Mouse (Mus musculus): ENCODE data around the gene Galnt2. TPM values are rescaled to one million over a fixed set of nuclear protein-coding genes. Genes with fewer than 3 reads are reported as not detected.

The Galnt2 gene
- polyA plus RNA-seq, 1 experiment = 11.5 TPM

DNA sequence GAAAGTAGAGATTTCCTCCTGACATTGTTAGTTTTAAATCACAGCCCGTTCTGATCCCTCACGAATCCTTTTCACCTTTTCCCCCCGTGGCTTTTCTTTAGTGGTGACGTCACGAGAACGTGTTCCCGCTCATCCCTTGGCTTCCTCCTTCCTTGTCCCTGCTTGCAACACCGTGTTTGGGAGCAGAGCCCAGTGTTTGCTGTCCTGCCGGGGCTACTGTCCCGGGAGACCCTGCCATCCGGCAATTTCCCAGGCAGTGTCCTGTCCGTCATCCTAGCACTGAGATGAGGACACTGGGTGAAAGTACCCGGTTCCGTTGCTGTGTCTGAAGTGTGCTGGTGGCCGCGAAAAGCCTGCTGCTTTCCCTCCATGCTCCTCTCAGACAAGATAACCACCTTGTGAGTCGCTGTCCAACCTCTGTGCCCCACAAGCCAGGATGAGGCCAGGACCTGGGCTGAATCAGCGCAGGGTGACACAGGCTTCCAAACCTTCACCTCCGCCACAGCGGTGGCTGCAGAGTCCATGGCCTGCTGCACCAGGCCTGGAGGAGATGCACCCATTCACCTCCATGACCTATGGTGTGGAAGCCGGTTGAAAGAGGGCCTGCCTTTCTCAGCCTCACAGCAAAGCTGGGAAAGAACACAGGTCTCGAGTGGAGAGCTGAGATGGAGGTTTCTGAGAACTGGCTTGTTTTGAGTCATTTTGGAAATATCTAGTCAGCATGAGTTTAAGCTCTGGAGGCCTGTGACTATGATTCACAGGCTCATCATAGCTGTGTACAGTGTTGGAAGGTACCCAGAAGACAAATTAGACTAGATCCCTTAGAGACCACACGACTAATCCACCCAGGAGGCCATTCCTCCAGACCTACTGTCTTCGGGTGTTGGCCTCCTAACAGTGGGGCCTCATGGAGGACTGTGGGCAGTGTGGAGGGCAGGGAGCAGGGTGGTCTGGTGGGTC lies 47.0 kb downstream of the Galnt2 start:
- H3K4me1 ChIP-seq (ENCODE audit: control insufficient read depth, insufficient read depth, low read length) = peaks cover 7% of the 10 kb centered on the region

DNA sequence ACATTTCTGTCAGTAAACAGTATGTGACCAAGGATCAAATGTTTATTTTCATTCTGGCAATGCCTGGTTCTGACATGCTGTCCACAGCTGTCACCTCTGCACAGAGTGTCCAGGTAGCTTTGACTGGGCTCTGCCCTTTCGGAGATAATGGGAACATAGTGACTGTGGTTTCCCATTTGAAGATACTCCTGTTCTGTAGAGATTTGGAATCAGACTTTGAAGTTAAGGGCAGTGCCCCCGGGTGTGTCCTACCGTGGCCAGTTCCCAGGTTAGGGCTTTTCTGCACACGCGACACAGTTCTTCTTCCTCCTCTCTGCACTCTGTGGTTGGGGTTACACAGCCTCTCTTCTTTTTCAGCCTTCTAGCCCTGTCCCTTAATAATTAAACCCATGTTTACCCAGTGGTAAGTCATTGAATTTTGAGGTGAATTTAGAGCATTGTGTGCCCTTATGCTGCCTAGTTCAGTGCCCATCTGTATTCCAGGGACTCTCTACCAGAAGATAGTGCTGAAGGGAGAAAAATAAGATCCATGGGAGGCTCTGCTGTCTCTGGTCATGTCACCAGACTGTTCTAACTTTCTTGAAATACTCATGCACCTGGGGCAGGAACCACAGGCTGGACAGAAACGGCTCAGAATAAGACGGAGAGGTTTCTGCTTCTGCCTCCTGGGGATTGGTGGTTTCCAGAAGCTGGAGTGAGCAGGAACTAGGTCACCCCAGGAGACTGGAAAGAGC lies 47.9 kb downstream of the Galnt2 start:
- no peaks in the 10 kb centered on the region for H3K27me3 ChIP-seq (ENCODE audit: control insufficient read depth, insufficient read depth, low read length, poor library complexity, severe bottlenecking)
- no peaks in the 10 kb centered on the region for H3K36me3 ChIP-seq (ENCODE audit: control insufficient read depth, insufficient read depth, low read length, poor library complexity, severe bottlenecking)
- TF ChIP-seq POLR2A (IDR thresholded peaks at IDR 0.05; ENCODE audit: insufficient read depth, low read length) (no peak), CTCF (IDR thresholded peaks at IDR 0.05; ENCODE audit: low read depth, low read length) (no peak), EP300 (IDR thresholded peaks at IDR 0.05; ENCODE audit: insufficient read depth, low read depth, low read length) (no peak)
- H3K27ac ChIP-seq (ENCODE audit: insufficient read depth, low read length) = no peak overlapping the region
- peaks cover 9% of the 10 kb centered on the region for H3K4me1 ChIP-seq (ENCODE audit: control insufficient read depth, insufficient read depth, low read length)
- no peak overlapping the region for H3K9ac ChIP-seq (ENCODE audit: low read depth, poor library complexity, severe bottlenecking)
- H3K4me3 ChIP-seq (ENCODE audit: low read depth, low read length) = no peak overlapping the region
- no peaks in the 10 kb centered on the region for H3K9me3 ChIP-seq (replicated peaks; ENCODE audit: control insufficient read depth, insufficient read depth, low read length, poor library complexity, severe bottlenecking)

More for the DNA sequence above, 47.0 kb downstream of the Galnt2 start:
- no peaks in the 10 kb centered on the region for H3K36me3 ChIP-seq (ENCODE audit: control insufficient read depth, insufficient read depth, low read length, poor library complexity, severe bottlenecking)
- H3K27ac ChIP-seq (ENCODE audit: insufficient read depth, low read length) = no peak overlapping the region
- no peak overlapping the region for H3K4me3 ChIP-seq (ENCODE audit: low read depth, low read length)
- H3K27me3 ChIP-seq (ENCODE audit: control insufficient read depth, insufficient read depth, low read length, poor library complexity, severe bottlenecking) = no peaks in the 10 kb centered on the region
- no peak overlapping the region for H3K9ac ChIP-seq (ENCODE audit: low read depth, poor library complexity, severe bottlenecking)
- no peaks in the 10 kb centered on the region for H3K9me3 ChIP-seq (replicated peaks; ENCODE audit: control insufficient read depth, insufficient read depth, low read length, poor library complexity, severe bottlenecking)
- TF ChIP-seq EP300 (IDR thresholded peaks at IDR 0.05; ENCODE audit: insufficient read depth, low read depth, low read length) (no peak), POLR2A (IDR thresholded peaks at IDR 0.05; ENCODE audit: insufficient read depth, low read length) (no peak), CTCF (IDR thresholded peaks at IDR 0.05; ENCODE audit: low read depth, low read length) (no peak)

DNA sequence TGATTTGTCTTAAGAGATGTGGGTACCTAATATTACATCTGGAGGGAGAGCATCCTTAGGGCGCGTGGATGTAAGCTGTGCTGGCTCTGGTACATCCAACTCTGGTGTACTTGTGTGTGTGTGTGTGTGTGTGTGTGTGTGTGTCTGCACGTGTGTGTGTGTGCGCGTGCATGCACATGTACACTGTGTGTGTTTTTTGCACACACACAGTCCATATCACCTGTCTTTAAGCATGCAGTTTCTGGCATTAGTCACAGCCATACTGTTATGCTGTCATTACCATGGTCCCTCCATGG lies 48.4 kb downstream of the Galnt2 start:
- Histone ChIP-seq H3K9me3 (replicated peaks; ENCODE audit: control insufficient read depth, insufficient read depth, low read length, poor library complexity, severe bottlenecking) (no peaks in the 10 kb centered on the region), H3K4me3 (ENCODE audit: low read depth, low read length) (no peak overlapping the region), H3K27ac (ENCODE audit: insufficient read depth, low read length) (no peak overlapping the region), H3K4me1 (ENCODE audit: control insufficient read depth, insufficient read depth, low read length) (peaks cover 9% of the 10 kb centered on the region), H3K9ac (ENCODE audit: low read depth, poor library complexity, severe bottlenecking) (no peak overlapping the region), H3K36me3 (ENCODE audit: control insufficient read depth, insufficient read depth, low read length, poor library complexity, severe bottlenecking) (no peaks in the 10 kb centered on the region), H3K27me3 (ENCODE audit: control insufficient read depth, insufficient read depth, low read length, poor library complexity, severe bottlenecking) (no peaks in the 10 kb centered on the region)
- no peak for TF ChIP-seq CTCF (IDR thresholded peaks at IDR 0.05; ENCODE audit: low read depth, low read length)
- TF ChIP-seq EP300 (IDR thresholded peaks at IDR 0.05; ENCODE audit: insufficient read depth, low read depth, low read length) = no peak
- no peak for TF ChIP-seq POLR2A (IDR thresholded peaks at IDR 0.05; ENCODE audit: insufficient read depth, low read length)

DNA sequence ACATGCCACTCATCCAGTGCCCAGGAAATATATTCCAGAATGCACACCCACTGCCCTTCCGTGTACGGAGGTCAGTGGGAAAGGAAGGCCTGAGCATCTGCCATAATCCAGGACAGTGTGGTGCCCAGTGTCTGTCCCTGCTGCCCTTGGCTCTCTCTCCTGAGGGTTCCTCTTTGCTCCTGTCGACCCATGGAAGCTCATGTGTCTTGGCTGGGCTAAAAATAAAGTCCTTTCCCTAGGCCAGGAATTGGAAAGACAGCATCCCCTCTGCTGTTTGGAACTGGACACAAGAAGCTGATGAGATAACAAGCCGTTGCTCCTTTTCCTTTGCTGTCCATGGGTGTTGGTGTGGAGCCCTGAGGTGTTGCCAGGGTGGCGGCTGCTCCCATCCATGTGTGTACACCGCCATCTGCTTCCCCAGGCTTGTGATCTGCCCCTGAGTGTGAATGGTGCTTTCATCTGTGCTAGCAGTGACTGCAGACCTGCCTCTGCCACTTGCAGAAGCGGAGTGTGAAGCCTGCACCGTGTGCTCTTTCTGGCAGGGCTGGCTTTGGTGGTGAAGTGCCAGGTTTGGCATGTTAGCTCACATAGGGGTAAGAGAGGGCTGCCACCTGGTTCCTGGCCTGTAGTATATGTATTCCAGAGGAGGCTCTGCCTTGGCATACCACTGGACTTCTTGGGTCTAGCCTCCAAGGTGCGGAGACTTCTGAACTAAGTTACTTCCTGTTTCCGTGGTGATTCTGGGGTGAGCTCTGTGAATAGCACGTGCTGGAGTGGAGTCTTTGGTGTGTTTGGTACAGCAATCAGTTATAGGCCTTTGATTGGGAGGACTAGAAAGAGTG lies 50.7 kb downstream of the Galnt2 start:
- Histone ChIP-seq H3K4me3 (ENCODE audit: low read depth, low read length) (no peak overlapping the region), H3K4me1 (ENCODE audit: control insufficient read depth, insufficient read depth, low read length) (peaks cover 9% of the 10 kb centered on the region), H3K9me3 (replicated peaks; ENCODE audit: control insufficient read depth, insufficient read depth, low read length, poor library complexity, severe bottlenecking) (no peaks in the 10 kb centered on the region), H3K9ac (ENCODE audit: low read depth, poor library complexity, severe bottlenecking) (no peak overlapping the region), H3K27ac (ENCODE audit: insufficient read depth, low read length) (no peak overlapping the region), H3K36me3 (ENCODE audit: control insufficient read depth, insufficient read depth, low read length, poor library complexity, severe bottlenecking) (no peaks in the 10 kb centered on the region), H3K27me3 (ENCODE audit: control insufficient read depth, insufficient read depth, low read length, poor library complexity, severe bottlenecking) (no peaks in the 10 kb centered on the region)
- TF ChIP-seq POLR2A (IDR thresholded peaks at IDR 0.05; ENCODE audit: insufficient read depth, low read length) = no peak
- TF ChIP-seq CTCF (IDR thresholded peaks at IDR 0.05; ENCODE audit: low read depth, low read length) = no peak
- TF ChIP-seq EP300 (IDR thresholded peaks at IDR 0.05; ENCODE audit: insufficient read depth, low read depth, low read length) = no peak

DNA sequence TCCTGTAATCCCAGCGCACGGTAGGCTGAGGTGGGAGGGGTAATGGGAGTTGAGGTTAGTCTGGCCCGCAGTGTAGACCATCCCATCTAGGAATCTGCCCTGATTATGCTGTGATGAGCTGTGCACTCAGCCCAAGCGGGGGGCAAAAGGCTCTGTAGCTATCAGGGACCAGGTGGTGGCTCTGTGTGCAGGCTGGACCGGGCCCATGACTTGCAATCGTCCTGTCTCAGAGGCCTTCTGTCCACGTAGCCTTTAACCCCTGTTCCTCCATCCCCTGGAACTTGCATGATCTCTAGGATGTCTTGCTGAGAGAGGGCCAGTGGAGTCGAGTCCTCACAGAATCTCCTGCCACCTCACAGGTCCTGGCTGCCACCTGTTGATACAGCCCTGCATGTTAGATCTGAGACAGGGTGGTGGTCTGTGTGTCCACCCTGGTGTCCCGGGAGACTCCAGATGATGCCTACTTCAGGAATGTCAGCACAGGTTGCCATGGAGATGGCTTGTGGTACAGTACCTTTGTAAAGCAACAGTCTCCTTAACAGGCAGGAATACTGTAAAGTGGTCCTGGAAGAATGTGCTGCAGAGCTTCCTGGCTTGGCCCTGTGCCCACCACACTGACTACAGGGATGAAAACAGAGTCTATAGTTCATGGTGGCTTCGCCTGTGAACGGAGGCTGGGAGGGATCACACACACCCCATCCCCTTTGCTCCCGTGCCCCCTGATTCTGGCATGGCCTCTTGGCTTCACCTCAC lies 51.9 kb downstream of the Galnt2 start:
- H3K36me3 ChIP-seq (ENCODE audit: control insufficient read depth, insufficient read depth, low read length, poor library complexity, severe bottlenecking) = no peaks in the 10 kb centered on the region
- H3K27ac ChIP-seq (ENCODE audit: insufficient read depth, low read length) = no peak overlapping the region
- H3K4me1 ChIP-seq (ENCODE audit: control insufficient read depth, insufficient read depth, low read length) = peaks cover 9% of the 10 kb centered on the region
- no peak for TF ChIP-seq EP300 (IDR thresholded peaks at IDR 0.05; ENCODE audit: insufficient read depth, low read depth, low read length)
- TF ChIP-seq CTCF (IDR thresholded peaks at IDR 0.05; ENCODE audit: low read depth, low read length) = no peak
- TF ChIP-seq POLR2A (IDR thresholded peaks at IDR 0.05; ENCODE audit: insufficient read depth, low read length) = no peak
- no peak overlapping the region for H3K4me3 ChIP-seq (ENCODE audit: low read depth, low read length)
- no peaks in the 10 kb centered on the region for H3K9me3 ChIP-seq (replicated peaks; ENCODE audit: control insufficient read depth, insufficient read depth, low read length, poor library complexity, severe bottlenecking)
- no peaks in the 10 kb centered on the region for H3K27me3 ChIP-seq (ENCODE audit: control insufficient read depth, insufficient read depth, low read length, poor library complexity, severe bottlenecking)
- H3K9ac ChIP-seq (ENCODE audit: low read depth, poor library complexity, severe bottlenecking) = no peak overlapping the region

Measured in ES-Bruce4 (cell line).